Mouse (Mus musculus) thymus, postnatal 14 days (tissue): ENCODE measurements around the gene Sgcg.

Source experiments
- DNase-seq: peaks from one replicate; pipeline ENCODE4 v3.0.0; 2021

Gene Sgcg

DNA sequence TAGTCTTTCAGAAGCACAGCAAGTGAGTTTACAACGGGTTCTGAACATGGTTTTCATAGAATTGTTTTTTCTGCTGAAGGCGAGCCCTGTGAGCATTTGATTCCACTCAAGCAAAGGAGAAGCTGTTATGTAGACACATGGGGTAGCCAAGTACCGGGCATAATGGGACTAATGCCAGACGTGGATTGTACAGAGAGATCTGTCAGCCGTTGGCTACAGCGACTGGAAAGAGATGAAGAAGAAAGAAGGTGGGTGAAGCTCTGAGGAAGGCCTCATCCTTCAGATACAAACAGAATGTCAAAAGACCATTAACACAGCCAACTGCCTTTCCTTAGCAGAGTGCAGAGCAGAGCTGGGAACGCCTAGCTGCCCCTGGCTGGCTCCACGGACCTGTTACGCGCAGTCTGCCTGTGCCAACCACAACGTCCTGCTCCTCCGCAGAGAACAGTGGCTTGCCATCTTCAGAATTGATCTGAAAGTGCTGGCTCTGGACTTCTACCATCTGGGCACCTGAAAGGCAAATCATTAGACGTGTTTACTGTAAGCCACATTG is 26.2 kb downstream of the Sgcg start:
- no peak for DNase-seq

GRCm38 (mm10) chr14:61230179-61230578 is 28.1 kb downstream of the Sgcg start:
- DNase-seq = no peak

- no peak for DNase-seq
Observed at GRCm38 (mm10) chr14:61229763-61230162, 28.5 kb downstream of the Sgcg start.

- DNase-seq = no peak
Observed at GRCm38 (mm10) chr14:61226151-61226550, 32.1 kb downstream of the Sgcg start.

DNA sequence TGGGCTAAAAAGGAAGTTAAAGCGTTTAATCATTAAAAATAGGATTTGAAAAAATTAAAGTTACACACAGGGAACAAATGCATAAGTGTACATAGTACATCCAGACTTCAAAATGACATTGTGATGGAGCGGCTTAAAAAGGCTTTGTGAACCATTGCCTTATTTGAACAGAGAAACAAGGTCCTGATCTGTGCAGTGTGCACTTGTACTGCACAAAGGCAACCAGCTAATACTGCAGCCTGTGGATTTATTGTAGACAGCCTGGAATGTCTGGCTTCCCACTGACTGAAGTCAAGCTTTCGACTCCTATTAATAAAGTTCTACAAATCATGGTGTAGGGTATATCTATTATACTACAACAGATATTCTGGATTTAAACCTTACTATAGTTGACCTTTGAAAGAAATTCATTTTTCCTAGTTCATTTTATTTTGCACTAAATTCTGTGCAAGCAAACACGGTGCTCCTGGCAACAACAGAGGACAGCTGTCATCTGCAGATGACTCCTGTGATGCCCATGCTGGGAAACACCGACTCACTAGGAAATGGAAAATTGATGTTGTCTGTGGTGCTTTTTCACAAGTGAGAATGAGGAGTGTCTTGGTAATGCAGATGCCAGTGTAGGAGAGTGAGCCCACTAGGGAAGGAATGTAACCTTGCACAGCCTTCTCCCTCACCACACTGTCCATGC is 33.8 kb downstream of the Sgcg start:
- DNase-seq = no peak

DNA sequence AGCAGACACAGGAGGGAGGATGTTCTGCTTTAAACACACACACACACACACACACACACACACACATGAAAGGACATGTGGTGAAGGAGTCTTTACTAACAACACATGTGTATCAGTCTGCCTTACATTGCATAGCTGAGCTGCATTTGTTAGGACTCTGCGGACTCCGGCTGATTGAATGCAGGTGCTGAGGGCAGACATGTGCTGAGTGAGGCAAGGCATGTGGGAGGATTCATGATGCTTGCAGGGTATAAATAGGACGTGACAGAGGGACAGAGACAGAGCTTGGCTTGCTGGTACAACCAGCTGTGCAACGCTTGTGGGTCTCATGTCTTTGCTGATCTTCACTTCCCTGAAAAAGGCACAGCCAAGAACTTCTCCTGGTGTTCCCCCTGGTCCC is 34.5 kb downstream of the Sgcg start:
- no peak for DNase-seq

DNA sequence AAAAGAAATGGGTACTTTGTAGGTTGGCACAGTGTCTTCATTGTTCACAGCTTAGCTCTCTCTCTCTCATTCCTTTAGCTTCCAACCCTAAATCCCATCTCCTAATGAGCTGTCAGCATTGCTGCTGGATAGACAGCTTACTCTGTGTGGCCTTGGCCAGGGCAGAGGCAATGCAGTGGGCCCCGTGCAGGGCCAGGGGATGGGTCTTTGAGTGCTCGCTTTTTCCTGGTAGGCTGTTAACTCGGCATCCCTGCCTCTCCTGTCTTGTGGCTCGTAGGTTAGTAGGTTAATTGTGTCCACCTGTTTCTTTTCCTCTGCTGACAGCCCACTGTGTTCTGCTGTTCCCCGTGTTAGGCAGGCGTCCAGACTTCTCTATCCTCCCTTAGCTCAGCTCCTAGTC is 35.8 kb downstream of the Sgcg start:
- DNase-seq = no peak

DNA sequence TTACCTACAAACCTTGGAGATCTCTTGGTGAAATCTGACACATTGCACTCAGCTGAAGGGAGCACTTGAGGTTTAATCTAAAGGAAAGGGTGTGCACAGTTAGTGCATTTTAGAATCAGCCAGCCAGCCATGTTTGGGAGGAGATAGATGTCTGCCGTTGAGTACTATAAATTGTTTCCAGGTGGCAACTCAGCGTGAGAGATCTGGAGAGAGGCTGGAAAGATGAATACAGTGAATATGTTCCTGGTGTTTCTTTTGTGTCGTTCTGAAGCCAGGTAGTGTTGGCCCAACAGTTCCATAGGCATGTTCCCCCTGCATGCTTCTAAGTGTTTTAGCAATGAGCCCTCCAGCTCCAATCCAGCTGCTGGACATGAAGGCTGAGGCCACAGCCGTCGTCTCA is 37.1 kb downstream of the Sgcg start:
- DNase-seq = no peak

- DNase-seq = no peak
Observed at GRCm38 (mm10) chr14:61211754-61212153, 46.5 kb downstream of the Sgcg start.

DNA sequence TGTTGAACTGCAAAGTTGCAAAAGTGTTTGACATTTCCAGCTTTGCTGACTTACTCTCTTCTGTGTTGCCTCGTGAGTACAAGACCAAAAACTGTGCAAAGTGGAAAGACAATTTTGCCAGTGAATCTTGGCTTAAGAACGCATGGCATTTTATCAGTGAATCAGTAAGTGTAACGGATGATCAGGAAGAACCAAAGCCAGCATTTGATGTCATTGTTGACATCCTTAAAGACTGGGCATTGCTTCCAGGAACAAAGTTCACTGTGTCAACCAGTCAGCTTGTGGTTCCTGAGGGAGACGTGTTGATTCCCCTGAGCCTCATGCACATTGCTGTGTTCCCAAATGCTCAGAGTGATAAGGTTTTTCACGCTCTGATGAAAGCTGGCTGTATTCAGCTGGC is 48.2 kb downstream of the Sgcg start:
- no peak for DNase-seq

DNA sequence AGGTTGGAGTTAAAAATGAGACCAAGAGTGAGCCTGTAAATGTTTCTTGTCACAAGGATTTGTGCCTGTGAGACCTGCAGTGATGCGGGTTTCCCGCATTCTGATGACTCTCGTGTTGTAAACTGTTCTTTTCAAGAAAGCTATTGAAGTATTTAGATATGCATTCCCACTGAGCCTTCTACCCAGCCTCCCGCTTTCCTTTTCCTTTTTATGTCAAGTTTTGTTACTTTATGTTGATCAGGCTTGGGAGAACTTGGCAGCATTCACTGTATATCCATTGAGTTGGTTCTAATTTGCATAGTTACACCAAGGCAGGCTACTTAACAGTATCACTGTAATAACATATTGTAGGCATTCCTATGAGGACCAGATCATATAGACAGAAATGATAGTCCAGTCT is 63.9 kb downstream of the Sgcg start:
- DNase-seq = no peak

DNA sequence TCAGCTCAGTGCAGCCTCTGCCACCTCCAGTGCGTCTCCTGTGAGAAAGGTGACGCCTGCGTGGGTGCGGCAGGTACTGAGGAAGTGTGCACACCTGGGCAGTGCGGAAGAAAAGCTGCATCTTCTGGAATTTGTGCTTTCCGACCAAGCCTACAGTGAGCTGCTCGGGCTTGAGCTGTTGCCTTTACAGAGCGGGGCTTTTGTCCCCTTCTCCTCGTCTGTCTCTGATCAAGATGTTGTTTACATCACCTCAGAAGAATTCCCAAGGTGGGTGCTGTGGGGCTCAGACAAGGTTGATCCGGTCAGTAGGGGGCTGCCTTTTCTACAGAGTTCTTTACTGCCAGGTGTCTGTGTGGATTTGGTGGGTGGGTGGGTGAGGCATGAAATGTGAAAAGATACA is 66.0 kb downstream of the Sgcg start:
- no peak for DNase-seq

GRCm38 (mm10) chr14:61191904-61192303 is 66.4 kb downstream of the Sgcg start:
- no peak for DNase-seq

DNA sequence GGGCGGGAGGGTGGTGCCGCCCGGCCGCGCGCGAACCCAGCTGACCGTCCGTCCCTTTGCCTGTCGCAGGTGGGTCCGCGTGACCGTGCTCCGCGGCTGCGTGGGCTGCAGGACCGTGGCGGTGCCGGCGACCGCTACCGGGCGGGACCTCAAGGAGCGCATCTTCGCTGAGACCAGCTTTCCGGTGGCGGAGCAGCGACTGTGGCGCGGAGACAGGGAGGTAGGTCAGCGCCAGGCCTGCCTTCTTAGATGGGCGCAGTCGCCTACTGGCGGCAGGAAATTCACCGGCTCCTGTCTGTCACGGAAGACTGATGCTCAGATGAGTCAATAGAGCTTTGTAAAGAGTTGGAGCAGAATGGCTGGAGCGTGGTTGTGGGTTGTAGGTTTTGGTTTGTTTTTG is 85.1 kb downstream of the Sgcg start:
- peak; percentile 79 for DNase-seq

GRCm38 (mm10) chr14:61172548-61173158 is 85.6 kb downstream of the Sgcg start:
- DNase-seq = peak; percentile 100

DNA sequence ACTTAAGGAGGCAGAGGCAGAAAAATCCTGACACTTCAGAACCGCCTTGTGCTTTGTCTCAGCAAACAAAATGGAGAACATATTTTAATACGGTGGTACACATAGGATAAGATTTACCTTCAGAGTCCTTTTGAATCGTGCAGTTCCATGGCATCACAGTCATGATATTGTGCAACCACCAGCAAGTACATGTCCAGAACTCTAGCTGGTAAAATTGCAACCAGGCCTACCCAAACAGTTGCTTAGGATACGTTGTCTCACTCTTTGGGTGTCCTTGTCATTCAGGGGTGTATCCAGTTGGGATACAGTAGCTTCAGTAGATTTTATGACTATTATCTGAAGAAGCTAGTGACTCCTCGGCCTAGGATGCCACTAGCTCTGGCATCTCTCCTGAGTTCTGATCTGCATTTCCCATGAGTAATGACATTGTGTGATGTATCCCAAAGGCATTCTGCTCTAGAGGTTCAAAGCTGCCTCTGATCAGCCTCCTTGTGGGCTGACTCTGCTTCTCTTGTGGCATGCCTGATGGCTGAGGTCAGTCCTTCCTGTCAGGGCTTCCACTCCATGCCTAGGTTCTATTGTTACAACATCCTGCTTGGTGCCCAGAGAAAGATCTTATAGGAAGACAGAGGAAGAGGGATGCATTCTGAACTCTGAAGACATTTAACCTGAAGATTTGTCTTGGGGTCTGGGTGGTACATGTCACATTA is 86.9 kb downstream of the Sgcg start:
- no peak for DNase-seq
